Mouse (Mus musculus): ENCODE results near the gene Ltbr. TPM values are rescaled to one million over a fixed set of nuclear protein-coding genes. Genes with fewer than 3 reads are reported as not detected.

Gene Ltbr
- polyA plus RNA-seq, 1 experiment from 2014 or later: 14.0 TPM

GRCm38 (mm10) chr6:125320323-125320722, 6.6 kb upstream of the Ltbr start, which contains the start of gene Scnn1a:
Scnn1a (plus strand) TSS chr6:125320659.
- no peaks in the 10 kb centered on the region for H3K36me3 ChIP-seq (replicated peaks)
- no peak within 1 kb of the TSS for H3K4me2 ChIP-seq
- no peak within 1 kb of the TSS for H3K4me3 ChIP-seq (replicated peaks)
- no peak within 1 kb of the TSS for H3K27ac ChIP-seq
- no peak for ATAC-seq (ENCODE audit: low FRiP score)
- 83% methylated on average over 1 of the region's 1 CpGs for WGBS
- H3K4me1 ChIP-seq: peaks cover 11% of the 10 kb centered on the region; the same call in 1 of the 2 replicates
- H3K9me3 ChIP-seq: no peaks in the 10 kb centered on the region
- no peak within 1 kb of the TSS for H3K9ac ChIP-seq
- H3K27me3 ChIP-seq: peaks cover 50% of the 10 kb centered on the region

- H3K4me3 ChIP-seq (replicated peaks): no peak overlapping the region
- peaks cover 11% of the 10 kb centered on the region; the same call in 1 of the 2 replicates for H3K4me1 ChIP-seq
- H3K9me3 ChIP-seq: no peaks in the 10 kb centered on the region
- H3K36me3 ChIP-seq (replicated peaks): no peaks in the 10 kb centered on the region
- no peak for ATAC-seq (ENCODE audit: low FRiP score)
- peaks cover 50% of the 10 kb centered on the region for H3K27me3 ChIP-seq
- no peak overlapping the region for H3K4me2 ChIP-seq
- H3K9ac ChIP-seq: no peak overlapping the region
- H3K27ac ChIP-seq: no peak overlapping the region
Observed at GRCm38 (mm10) chr6:125319919-125320296, 6.2 kb upstream of the Ltbr start.

- H3K4me1 ChIP-seq: peaks cover 15% of the 10 kb centered on the region
- H3K36me3 ChIP-seq (replicated peaks): no peaks in the 10 kb centered on the region
- H3K4me2 ChIP-seq: no peak overlapping the region
- peaks cover 54% of the 10 kb centered on the region for H3K27me3 ChIP-seq
- ATAC-seq (ENCODE audit: low FRiP score): no peak
- no peak overlapping the region for H3K27ac ChIP-seq
- 69% methylated on average over 15 of the region's 15 CpGs for WGBS
- H3K9ac ChIP-seq: no peak overlapping the region
- H3K9me3 ChIP-seq: no peaks in the 10 kb centered on the region
- H3K4me3 ChIP-seq (replicated peaks): no peak overlapping the region
Observed at GRCm38 (mm10) chr6:125318981-125319918, 5.6 kb upstream of the Ltbr start.

- Histone ChIP-seq H3K4me2 (no peak overlapping the region), H3K27me3 (peaks cover 57% of the 10 kb centered on the region)
Observed at GRCm38 (mm10) chr6:125317077-125317476, 3.4 kb upstream of the Ltbr start.

GRCm38 (mm10) chr6:125314746-125315145, 1.1 kb upstream of the Ltbr start:
- Histone ChIP-seq H3K4me2 (no peak overlapping the region), H3K27ac (no peak overlapping the region), H3K4me3 (replicated peaks) (no peak overlapping the region), H3K9ac (no peak overlapping the region), H3K27me3 (peaks cover 33% of the 10 kb centered on the region), H3K36me3 (replicated peaks) (no peaks in the 10 kb centered on the region), H3K4me1 (peaks cover 26% of the 10 kb centered on the region), H3K9me3 (no peaks in the 10 kb centered on the region)
- no peak for ATAC-seq (ENCODE audit: low FRiP score)
- 71% methylated on average over 6 of the region's 6 CpGs for WGBS

More at GRCm38 (mm10) chr6:125317077-125317476, 3.4 kb upstream of the Ltbr start:
- H3K27ac ChIP-seq: no peak overlapping the region
- H3K9me3 ChIP-seq: no peaks in the 10 kb centered on the region
- 77% methylated on average over 7 of the region's 7 CpGs for WGBS
- ATAC-seq (ENCODE audit: low FRiP score): no peak
- H3K4me3 ChIP-seq (replicated peaks): no peak overlapping the region
- H3K4me1 ChIP-seq: peaks cover 33% of the 10 kb centered on the region
- no peak overlapping the region for H3K9ac ChIP-seq
- no peaks in the 10 kb centered on the region for H3K36me3 ChIP-seq (replicated peaks)

GRCm38 (mm10) chr6:125314231-125314563, 512 bp upstream of the Ltbr start:
- H3K27ac ChIP-seq: no peak overlapping the region
- 64% methylated on average over 7 of the region's 7 CpGs for WGBS
- peaks cover 29% of the 10 kb centered on the region for H3K4me1 ChIP-seq
- H3K4me2 ChIP-seq: peak overlapping the region; percentile 69
- H3K36me3 ChIP-seq (replicated peaks): no peaks in the 10 kb centered on the region
- H3K9me3 ChIP-seq: no peaks in the 10 kb centered on the region
- H3K4me3 ChIP-seq (replicated peaks): peak overlapping the region; percentile 39
- peak overlapping the region; percentile 63 for H3K9ac ChIP-seq
- 0 out of 2 replicates have a peak, but pooled peaks have one; percentile 24 for ATAC-seq (ENCODE audit: low FRiP score)
- H3K27me3 ChIP-seq: peaks cover 28% of the 10 kb centered on the region

- Histone ChIP-seq H3K36me3 (replicated peaks) (no peaks in the 10 kb centered on the region), H3K27ac (no peak overlapping the region), H3K4me3 (replicated peaks) (peak overlapping the region; percentile 39), H3K27me3 (peaks cover 19% of the 10 kb centered on the region), H3K4me2 (peak overlapping the region; percentile 69), H3K9ac (peak overlapping the region; percentile 63; the same call in 1 of the 2 replicates), H3K9me3 (no peaks in the 10 kb centered on the region), H3K4me1 (peaks cover 34% of the 10 kb centered on the region)
- 74% methylated on average over 22 of the region's 22 CpGs for whole genome bisulfite sequencing
- ATAC-seq (ENCODE audit: low FRiP score): no peak
Observed at GRCm38 (mm10) chr6:125312581-125313355, 917 bp downstream of the Ltbr start.

- no peak overlapping the region for H3K27ac ChIP-seq
- H3K4me2 ChIP-seq: no peak overlapping the region
- H3K27me3 ChIP-seq: peaks cover 19% of the 10 kb centered on the region
- H3K9me3 ChIP-seq: no peaks in the 10 kb centered on the region
- peaks cover 32% of the 10 kb centered on the region for H3K4me1 ChIP-seq
- no peaks in the 10 kb centered on the region for H3K36me3 ChIP-seq (replicated peaks)
- ATAC-seq (ENCODE audit: low FRiP score): no peak
- H3K4me3 ChIP-seq (replicated peaks): no peak overlapping the region
- no peak overlapping the region for H3K9ac ChIP-seq
- WGBS: 89% methylated on average over 9 of the region's 9 CpGs
Observed at GRCm38 (mm10) chr6:125312171-125312570, 1.5 kb downstream of the Ltbr start.

- Histone ChIP-seq H3K4me2 (no peak overlapping the region; the same call in 1 of the 2 replicates), H3K9me3 (no peaks in the 10 kb centered on the region), H3K4me1 (peaks cover 28% of the 10 kb centered on the region), H3K9ac (no peak overlapping the region), H3K4me3 (replicated peaks) (no peak overlapping the region), H3K27me3 (peaks cover 16% of the 10 kb centered on the region), H3K36me3 (replicated peaks) (no peaks in the 10 kb centered on the region), H3K27ac (no peak overlapping the region)
- 51% methylated on average over 5 of the region's 5 CpGs for WGBS
- no peak for ATAC-seq (ENCODE audit: low FRiP score)
Observed at GRCm38 (mm10) chr6:125309406-125309805, 4.3 kb downstream of the Ltbr start.

GRCm38 (mm10) chr6:125308921-125309320, 4.8 kb downstream of the Ltbr start:
- Histone ChIP-seq H3K27ac (0 out of 2 replicates have a peak overlapping the region, but pooled peaks have one; percentile 19), H3K4me1 (peaks cover 23% of the 10 kb centered on the region), H3K4me2 (peak overlapping the region; percentile 21), H3K27me3 (peaks cover 11% of the 10 kb centered on the region), H3K9me3 (no peaks in the 10 kb centered on the region), H3K9ac (no peak overlapping the region), H3K4me3 (replicated peaks) (no peak overlapping the region), H3K36me3 (replicated peaks) (no peaks in the 10 kb centered on the region)
- ATAC-seq (ENCODE audit: low FRiP score): peak; percentile 37; the same call in 1 of the 2 replicates
- WGBS: 6% methylated on average over 13 of the region's 13 CpGs

- H3K27me3 ChIP-seq: no peaks in the 10 kb centered on the region
- H3K27ac ChIP-seq: no peak overlapping the region
- H3K4me3 ChIP-seq (replicated peaks): no peak overlapping the region
- no peak overlapping the region for H3K9ac ChIP-seq
- H3K4me2 ChIP-seq: no peak overlapping the region
- no peak for ATAC-seq (ENCODE audit: low FRiP score)
- H3K4me1 ChIP-seq: peaks cover 8% of the 10 kb centered on the region; the same call in 1 of the 2 replicates
- H3K36me3 ChIP-seq (replicated peaks): no peaks in the 10 kb centered on the region
- H3K9me3 ChIP-seq: no peaks in the 10 kb centered on the region
- whole genome bisulfite sequencing: 89% methylated on average over 5 of the region's 5 CpGs
Observed at GRCm38 (mm10) chr6:125307091-125307490, 6.6 kb downstream of the Ltbr start.

- peaks cover 8% of the 10 kb centered on the region; the same call in 1 of the 2 replicates for H3K4me1 ChIP-seq
- no peaks in the 10 kb centered on the region for H3K27me3 ChIP-seq
- no peak overlapping the region for H3K27ac ChIP-seq
- H3K9me3 ChIP-seq: no peaks in the 10 kb centered on the region
- WGBS: 94% methylated on average over 6 of the region's 6 CpGs
- no peaks in the 10 kb centered on the region for H3K36me3 ChIP-seq (replicated peaks)
- H3K9ac ChIP-seq: no peak overlapping the region
- no peak overlapping the region for H3K4me3 ChIP-seq (replicated peaks)
- no peak for ATAC-seq (ENCODE audit: low FRiP score)
- no peak overlapping the region for H3K4me2 ChIP-seq
Observed at GRCm38 (mm10) chr6:125305465-125305864, 8.2 kb downstream of the Ltbr start.

Measured in forebrain, embryonic 12.5 days (tissue).